Mouse (Mus musculus) hindbrain, embryonic 10.5 days (tissue): Measurements from ENCODE around the gene Akap13. TPM values are rescaled to one million over a fixed set of nuclear protein-coding genes. Genes with fewer than 3 reads are reported as not detected.
A peak's percentile ranks its signal among the peaks of the same experiment; 100 is the strongest.

Experiments used
- DNase-seq: peaks from one replicate; pipeline ENCODE4 v3.0.0-alpha.2; 2017; ENCODE audit warnings: low spot score
- H3K27ac ChIP-seq: fragments of 300-500 bp; sonication (generic); 2 replicates; pipeline ENCODE4 v1.5.1; 2016; ENCODE audit warnings: mild to moderate bottlenecking, moderate library complexity
- H3K27me3 ChIP-seq: fragments of 300-500 bp; sonication (generic); 2 replicates; pipeline ENCODE4 v1.6.1; 2016; ENCODE audit warnings: mild to moderate bottlenecking; ENCODE audit not compliant: poor library complexity, insufficient read depth, severe bottlenecking
- H3K36me3 ChIP-seq: fragments of 300-500 bp; sonication (generic); 2 replicates; pipeline ENCODE4 v1.6.1; 2016; ENCODE audit warnings: mild to moderate bottlenecking, moderate library complexity
- H3K4me1 ChIP-seq: fragments of 300-500 bp; sonication (generic); replicated peaks from 2 replicates; pipeline ENCODE4 v1.6.1; 2016; ENCODE audit warnings: mild to moderate bottlenecking
- H3K4me3 ChIP-seq: fragments of 300-500 bp; sonication (generic); 2 replicates; pipeline ENCODE4 v1.5.1; 2016; ENCODE audit warnings: mild to moderate bottlenecking, moderate library complexity
- H3K9me3 ChIP-seq: fragments of 300-500 bp; sonication (generic); 2 replicates; pipeline ENCODE4 v1.6.1; 2016; ENCODE audit warnings: mild to moderate bottlenecking, moderate library complexity
- WGBS: fragments of 180-500 bp; shearing (Covaris S2); methylation state at CpG from one replicate; pipeline ENCODE4 v1.1.7; 2016; 5-methylcytosine and 5-hydroxymethylcytosine counted together
- polyA plus RNA-seq: library from polyadenylated mRNA; unstranded; fragments of >200 nt; fragmentation: Nextera tagmentation; extraction: Ambion mirVana; gene quantifications from 2 replicates; pipeline ENCODE4 v1.2.1, GENCODE M21; 2016

Akap13 gene
- polyA plus RNA-seq, 1 experiment from 2014 or later: 24.9 TPM

DNA sequence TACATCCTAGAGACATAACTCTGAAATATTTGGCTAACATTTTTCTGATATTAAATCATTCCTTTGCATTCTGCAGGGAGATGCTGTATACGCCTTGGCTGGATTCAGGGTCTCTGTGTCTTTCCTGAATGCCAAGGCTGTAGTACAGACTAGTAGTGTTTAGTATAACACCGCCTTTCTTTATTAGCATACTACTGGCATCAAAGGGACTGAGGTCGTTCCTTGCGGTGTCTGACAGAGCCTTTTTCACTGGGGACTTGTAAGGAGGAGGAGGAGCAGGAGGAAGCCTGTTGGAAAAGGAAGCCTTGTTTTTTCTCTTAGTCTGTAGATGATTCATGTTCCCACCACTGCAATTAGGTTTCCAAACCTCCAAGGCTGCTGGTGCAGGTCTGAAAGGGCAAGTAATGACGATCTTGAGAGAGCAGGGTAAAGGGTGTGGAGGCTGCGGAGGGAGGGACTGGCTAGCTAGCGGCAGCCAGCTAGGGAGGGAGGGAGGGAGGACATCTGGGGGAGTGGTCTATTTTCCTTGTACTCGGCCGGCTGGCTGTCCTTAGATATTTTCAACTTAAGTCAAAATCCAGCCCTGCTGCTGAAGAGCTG is 186.9 kb downstream of the Akap13 start:
- Histone ChIP-seq H3K27me3 (no peaks in the 10 kb centered on the region), H3K4me3 (peak overlapping the region; percentile 42), H3K4me1 (peaks cover 32% of the 10 kb centered on the region), H3K9me3 (no peaks in the 10 kb centered on the region), H3K36me3 (no peaks in the 10 kb centered on the region), H3K27ac (peak overlapping the region; percentile 79; the same call in 1 of the 2 replicates)
- 4% methylated on average over 9 of the region's 9 CpGs for WGBS
- DNase-seq: peak; percentile 63

DNA sequence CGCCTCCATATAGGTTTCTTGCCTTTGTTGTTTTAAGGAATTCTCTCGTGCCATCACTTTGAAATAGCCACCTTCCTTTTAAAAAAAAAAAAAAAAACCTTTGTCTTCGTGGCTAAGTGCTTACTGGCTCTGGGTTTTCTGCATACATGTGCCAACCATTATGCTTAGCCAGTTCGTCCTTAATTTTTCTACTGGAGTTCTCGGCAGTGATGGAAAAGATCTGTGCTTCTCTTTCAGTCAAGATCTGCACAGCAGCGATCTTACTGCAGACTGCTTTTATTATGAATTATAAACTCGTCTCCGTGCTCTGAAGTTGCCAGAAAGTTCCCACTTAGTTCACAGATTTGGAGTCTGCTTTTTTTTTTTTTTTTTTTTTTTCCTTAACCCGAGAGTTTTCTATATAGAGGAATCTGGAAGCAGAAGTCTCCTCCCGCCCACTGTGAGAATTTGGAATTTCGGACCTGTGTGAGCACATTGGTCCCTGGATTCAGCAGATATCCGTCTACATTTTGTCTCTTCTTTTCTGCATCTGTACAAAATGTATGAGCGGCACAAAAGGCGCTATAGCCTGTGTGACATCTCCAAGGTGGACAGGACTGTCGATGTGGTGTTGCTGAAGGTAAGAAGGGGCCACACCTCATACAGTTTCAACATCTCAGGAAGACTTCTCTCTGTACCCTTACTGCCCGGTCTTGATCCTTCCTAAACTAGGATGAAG is 187.7 kb downstream of the Akap13 start:
- H3K9me3 ChIP-seq: no peaks in the 10 kb centered on the region
- peak overlapping the region; percentile 42 for H3K4me3 ChIP-seq
- peak overlapping the region; percentile 79 for H3K27ac ChIP-seq
- H3K4me1 ChIP-seq: peaks cover 32% of the 10 kb centered on the region
- no peak for DNase-seq
- H3K27me3 ChIP-seq: no peaks in the 10 kb centered on the region
- WGBS: 56% methylated on average over 16 of the region's 16 CpGs
- H3K36me3 ChIP-seq: no peaks in the 10 kb centered on the region

DNA sequence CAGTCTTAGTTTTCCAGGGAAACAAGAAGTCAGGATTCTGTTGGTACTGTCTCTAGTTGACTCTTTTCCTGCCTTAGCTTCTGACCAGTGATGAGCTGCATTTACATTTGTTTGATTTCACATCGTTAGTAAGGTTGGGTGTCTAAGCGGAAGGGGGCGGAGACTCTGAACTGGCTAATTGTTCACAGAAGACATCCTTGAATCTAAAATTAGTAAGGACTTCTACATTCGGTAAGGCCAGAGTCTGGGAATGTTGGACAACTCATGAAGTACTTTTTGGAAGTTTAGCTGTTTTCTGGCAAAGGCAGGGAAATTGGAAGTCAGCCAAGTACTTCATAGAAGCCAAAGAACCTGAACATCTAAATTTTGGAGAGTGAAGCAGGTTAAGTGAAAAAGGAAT is 188.7 kb downstream of the Akap13 start:
- H3K27ac ChIP-seq: peak overlapping the region; percentile 79
- 68% methylated on average over 4 of the region's 4 CpGs for WGBS
- no peaks in the 10 kb centered on the region for H3K9me3 ChIP-seq
- H3K4me1 ChIP-seq: peaks cover 32% of the 10 kb centered on the region
- H3K36me3 ChIP-seq: no peaks in the 10 kb centered on the region
- DNase-seq: no peak
- peak overlapping the region; percentile 11; the same call in 1 of the 2 replicates for H3K4me3 ChIP-seq
- no peaks in the 10 kb centered on the region for H3K27me3 ChIP-seq

- Histone ChIP-seq H3K4me3 (no peak overlapping the region), H3K36me3 (no peaks in the 10 kb centered on the region), H3K4me1 (peaks cover 32% of the 10 kb centered on the region), H3K9me3 (no peaks in the 10 kb centered on the region), H3K27me3 (no peaks in the 10 kb centered on the region), H3K27ac (no peak overlapping the region)
- DNase-seq: no peak
- 87% methylated on average over 2 of the region's 2 CpGs for WGBS
These were observed 189.3 kb downstream of the Akap13 start for GRCm38 (mm10) chr7:75644585-75644984.

DNA sequence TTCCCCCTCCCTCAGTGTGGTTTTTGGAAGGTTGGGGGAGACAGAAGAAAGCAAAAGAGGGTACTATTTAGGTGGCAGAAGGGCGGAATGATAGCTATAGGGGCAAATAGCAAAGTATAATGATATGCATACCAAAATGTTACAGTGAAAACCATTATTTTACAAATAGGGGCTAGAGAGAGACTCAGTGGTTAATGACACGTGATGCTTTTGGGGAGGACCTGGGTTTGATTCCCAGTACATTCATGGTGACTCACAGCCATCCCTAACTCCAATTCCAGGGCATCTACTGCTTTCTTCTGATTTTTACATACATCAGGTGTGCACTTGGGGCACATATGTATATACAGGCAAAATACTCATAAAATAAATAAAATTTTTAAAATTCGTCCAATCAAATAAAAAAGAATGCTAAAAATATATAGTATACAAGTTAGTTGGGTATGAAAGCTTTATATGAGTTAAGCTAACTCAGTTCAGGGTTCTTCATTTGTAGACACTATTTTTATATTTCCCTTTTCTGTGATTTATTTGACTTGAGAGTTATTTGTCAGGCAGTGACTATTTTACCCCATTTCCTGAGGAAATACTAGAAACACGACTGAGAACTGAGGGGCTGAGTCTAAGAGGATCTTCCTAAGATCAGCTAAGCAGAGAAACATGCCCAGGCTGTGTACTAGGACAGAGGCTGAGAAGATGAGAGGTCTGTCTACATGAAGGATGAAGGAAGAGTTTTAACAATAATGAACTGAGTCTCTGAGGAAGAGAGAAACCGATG is 190.0 kb downstream of the Akap13 start:
- no peaks in the 10 kb centered on the region for H3K27me3 ChIP-seq
- no peaks in the 10 kb centered on the region for H3K9me3 ChIP-seq
- no peak overlapping the region for H3K4me3 ChIP-seq
- H3K36me3 ChIP-seq: no peaks in the 10 kb centered on the region
- H3K4me1 ChIP-seq: peaks cover 32% of the 10 kb centered on the region
- H3K27ac ChIP-seq: no peak overlapping the region
- DNase-seq: no peak
- 85% methylated on average over 5 of the region's 5 CpGs for WGBS

DNA sequence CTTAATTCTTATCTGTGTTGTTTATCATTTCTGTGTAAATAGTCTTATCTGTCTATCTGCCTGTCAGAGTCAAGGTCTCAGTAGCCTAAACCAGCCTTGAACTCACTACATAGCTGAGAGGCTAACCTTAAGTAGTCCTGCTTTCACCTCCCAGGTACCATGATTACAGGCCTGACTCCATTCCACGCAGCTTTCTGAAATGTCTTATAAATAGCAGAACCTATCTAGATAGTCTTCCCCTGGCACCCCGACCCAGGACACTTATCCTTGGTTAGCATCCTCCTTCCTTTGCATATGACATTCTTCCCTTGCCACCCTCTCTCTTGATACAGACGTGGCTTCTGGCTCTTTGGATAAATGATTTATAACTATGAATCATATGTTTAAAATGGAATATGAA is 192.7 kb downstream of the Akap13 start:
- no peak for DNase-seq
- H3K27me3 ChIP-seq: no peaks in the 10 kb centered on the region
- WGBS: 87% methylated on average over 3 of the region's 3 CpGs

DNA sequence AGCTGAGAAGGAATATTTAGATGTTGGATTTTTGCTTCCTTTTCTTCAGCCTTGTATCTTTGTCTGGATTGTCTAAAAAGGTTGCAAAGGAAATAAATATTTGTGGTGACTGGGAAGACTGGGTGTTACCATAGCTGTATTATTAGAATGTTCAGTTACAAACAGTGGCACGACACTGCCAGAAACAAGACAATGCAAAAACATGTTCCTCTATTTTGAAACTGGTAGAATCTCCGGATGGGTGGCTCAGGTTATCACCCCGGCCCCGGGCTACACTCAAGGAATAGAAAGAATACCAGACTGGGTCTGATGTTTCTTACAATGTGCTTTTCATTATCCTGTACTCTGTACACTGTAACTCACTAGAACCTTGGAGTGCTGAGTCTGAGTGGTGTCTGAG is 193.6 kb downstream of the Akap13 start:
- Histone ChIP-seq H3K4me1 (peaks cover 4% of the 10 kb centered on the region; the same call in 1 of the 2 replicates), H3K9me3 (no peaks in the 10 kb centered on the region), H3K27me3 (no peaks in the 10 kb centered on the region), H3K27ac (no peak overlapping the region), H3K4me3 (no peak overlapping the region), H3K36me3 (no peaks in the 10 kb centered on the region)
- 79% methylated on average over 4 of the region's 4 CpGs for WGBS
- DNase-seq: no peak

More for the DNA sequence above, 192.7 kb downstream of the Akap13 start:
- Histone ChIP-seq H3K36me3 (no peaks in the 10 kb centered on the region), H3K4me1 (peaks cover 13% of the 10 kb centered on the region), H3K9me3 (no peaks in the 10 kb centered on the region), H3K4me3 (no peak overlapping the region), H3K27ac (no peak overlapping the region)

- no peaks in the 10 kb centered on the region for H3K9me3 ChIP-seq
- 75% methylated on average over 1 of the region's 1 CpGs for WGBS
- no peak overlapping the region for H3K4me3 ChIP-seq
- no peak overlapping the region for H3K27ac ChIP-seq
- no peaks in the 10 kb centered on the region for H3K36me3 ChIP-seq
- 0 out of 2 replicates have a peak, but pooled peaks cover 3% of the 10 kb centered on the region for H3K4me1 ChIP-seq
- DNase-seq: no peak
- no peaks in the 10 kb centered on the region for H3K27me3 ChIP-seq
These were observed 194.6 kb downstream of the Akap13 start for GRCm38 (mm10) chr7:75649966-75650365.

DNA sequence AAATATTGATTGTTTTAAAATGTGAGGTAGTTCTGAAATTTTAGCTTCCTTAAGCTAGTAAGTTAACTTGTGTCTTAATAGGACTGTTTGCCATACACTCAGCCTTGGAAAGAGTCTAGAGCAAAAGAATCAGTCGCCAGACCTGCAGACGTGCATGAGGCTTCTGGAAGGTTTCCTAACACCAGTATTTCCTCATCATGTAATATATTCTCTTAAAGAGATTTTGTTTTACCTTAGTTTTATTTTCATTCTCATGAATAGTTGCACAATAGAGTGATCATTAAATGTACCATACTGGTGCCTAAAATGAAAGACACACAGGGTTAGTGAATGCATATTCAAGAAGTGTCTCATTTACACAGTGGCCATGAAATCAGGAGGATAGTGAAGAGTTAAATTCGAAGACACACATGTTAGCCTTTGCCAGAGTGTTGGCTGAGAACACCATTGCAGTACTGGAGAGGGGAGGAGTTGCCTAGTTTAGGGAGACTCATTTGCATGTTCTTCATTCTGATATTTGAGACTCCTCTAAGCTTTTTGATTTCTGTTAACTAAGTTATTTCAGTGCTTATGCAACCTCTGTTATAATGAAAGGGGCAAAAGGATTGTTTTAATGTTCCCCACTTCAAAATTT is 198.5 kb downstream of the Akap13 start:
- no peak for DNase-seq
- Histone ChIP-seq H3K4me3 (no peak overlapping the region), H3K27ac (no peak overlapping the region), H3K36me3 (no peaks in the 10 kb centered on the region), H3K9me3 (no peaks in the 10 kb centered on the region), H3K4me1 (no peaks in the 10 kb centered on the region), H3K27me3 (no peaks in the 10 kb centered on the region)
- WGBS: 77% methylated on average over 3 of the region's 3 CpGs

- no peaks in the 10 kb centered on the region for H3K4me1 ChIP-seq
- no peak overlapping the region for H3K27ac ChIP-seq
- H3K9me3 ChIP-seq: no peaks in the 10 kb centered on the region
- WGBS: 84% methylated on average over 11 of the region's 11 CpGs
- no peak overlapping the region for H3K4me3 ChIP-seq
- DNase-seq: no peak
- H3K27me3 ChIP-seq: no peaks in the 10 kb centered on the region
- H3K36me3 ChIP-seq: no peaks in the 10 kb centered on the region
These were observed 200.1 kb downstream of the Akap13 start for GRCm38 (mm10) chr7:75655180-75656074.

DNA sequence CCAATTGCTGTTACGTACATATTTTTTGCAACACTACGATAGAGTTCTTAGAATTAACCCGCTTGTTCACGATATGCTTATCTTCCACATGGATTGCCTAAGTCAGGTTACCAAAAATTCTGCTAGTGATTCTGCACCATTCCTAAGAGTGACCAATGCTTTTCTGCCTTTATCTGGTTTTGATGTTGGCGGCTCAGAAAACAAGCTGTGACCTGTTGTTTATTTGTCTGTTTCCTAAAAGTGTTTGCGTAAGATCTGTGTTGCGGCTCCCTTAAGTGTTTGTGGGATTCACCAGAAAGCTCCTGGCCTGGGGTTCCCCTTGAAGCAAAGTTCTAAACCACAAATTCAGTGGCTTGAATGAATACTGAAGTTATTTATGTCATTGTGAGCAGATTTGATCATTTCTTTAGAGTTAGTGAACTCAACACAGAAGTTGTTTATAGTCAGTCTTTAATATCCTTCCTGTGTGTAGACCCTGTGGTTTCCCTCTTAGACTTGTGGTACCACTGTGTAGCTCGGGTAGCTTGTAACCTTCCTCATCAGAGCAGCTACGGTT is 201.0 kb downstream of the Akap13 start:
- Histone ChIP-seq H3K9me3 (no peaks in the 10 kb centered on the region), H3K4me3 (no peak overlapping the region), H3K36me3 (no peaks in the 10 kb centered on the region), H3K27ac (no peak overlapping the region), H3K27me3 (no peaks in the 10 kb centered on the region), H3K4me1 (no peaks in the 10 kb centered on the region)
- no peak for DNase-seq
- WGBS: 91% methylated on average over 9 of the region's 9 CpGs

DNA sequence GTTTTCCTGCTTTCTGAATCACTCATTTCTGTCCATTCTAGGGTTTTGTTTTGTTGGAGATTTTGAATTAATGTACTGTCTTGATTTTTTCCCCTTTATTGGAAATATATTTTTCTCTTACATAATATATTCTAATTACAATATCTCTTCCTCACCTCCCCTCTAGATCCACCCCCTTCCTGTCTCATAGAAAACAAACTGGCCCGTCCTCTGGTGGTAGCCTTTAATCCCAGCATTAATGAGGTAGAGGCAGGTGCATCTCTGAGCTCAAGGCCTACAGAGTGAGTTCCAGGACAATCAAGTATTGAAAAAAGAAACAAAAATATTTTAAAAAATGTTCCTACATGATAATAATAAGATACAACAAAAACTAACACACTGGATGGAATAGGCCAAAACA is 201.6 kb downstream of the Akap13 start:
- Histone ChIP-seq H3K4me1 (no peaks in the 10 kb centered on the region), H3K9me3 (no peaks in the 10 kb centered on the region), H3K36me3 (no peaks in the 10 kb centered on the region), H3K4me3 (no peak overlapping the region), H3K27ac (no peak overlapping the region), H3K27me3 (no peaks in the 10 kb centered on the region)
- 73% methylated on average over 1 of the region's 1 CpGs for WGBS
- DNase-seq: no peak
